Mouse (Mus musculus): Measurements from ENCODE around the gene Agbl3.

- no peak for TF ChIP-seq POLR2A (IDR thresholded peaks at IDR 0.05; ENCODE audit: low read depth, low read length)
- no peak for TF ChIP-seq CTCF (IDR thresholded peaks at IDR 0.05; ENCODE audit: extremely low read depth, insufficient read length, insufficient replicate concordance, low read depth, low read length)
These were observed 121.7 kb downstream of the Agbl3 start for GRCm38 (mm10) chr6:34901911-34902444.
